Mouse (Mus musculus): ENCODE measurements around the gene Otx1. TPM values are rescaled to one million over a fixed set of nuclear protein-coding genes. Genes with fewer than 3 reads are reported as not detected.

Gene Otx1
- not detected in 2 replicates for total RNA-seq (2021)
- long read RNA-seq, experiment 1: 0 reads
- long read RNA-seq, experiment 2: 0 reads

DNA sequence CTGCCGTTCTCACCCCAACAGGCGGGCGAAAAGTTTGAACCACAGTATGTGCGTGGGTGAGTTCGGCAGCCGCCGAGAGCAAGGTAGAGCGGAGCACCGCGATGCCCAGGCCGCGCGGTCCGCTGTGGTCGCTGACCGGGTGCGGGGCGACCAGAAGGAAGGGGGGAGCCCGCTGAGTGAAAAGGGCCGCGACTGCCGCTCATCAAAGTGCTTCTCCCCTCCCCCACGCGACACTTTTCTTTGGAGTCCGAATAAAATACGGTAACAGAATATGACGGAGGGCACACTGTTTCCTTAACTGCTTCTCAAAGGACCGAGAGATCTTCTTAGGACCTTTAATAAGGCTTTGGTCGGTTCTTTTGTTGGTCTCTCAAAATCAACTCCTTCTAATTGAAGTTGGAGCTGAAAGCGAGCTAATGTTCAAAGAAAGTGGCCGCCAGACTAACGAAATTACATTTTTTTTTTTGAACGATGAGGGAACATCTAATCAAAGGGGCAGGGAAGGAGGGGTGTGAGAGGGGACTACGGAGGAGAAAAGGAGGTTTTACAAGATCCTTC is at the start of gene Otx1:
TSS of gene Otx1 (minus strand) at position 115 of the 558 bp plus-strand sequence.
- DNase-seq: peak; percentile 17

DNA sequence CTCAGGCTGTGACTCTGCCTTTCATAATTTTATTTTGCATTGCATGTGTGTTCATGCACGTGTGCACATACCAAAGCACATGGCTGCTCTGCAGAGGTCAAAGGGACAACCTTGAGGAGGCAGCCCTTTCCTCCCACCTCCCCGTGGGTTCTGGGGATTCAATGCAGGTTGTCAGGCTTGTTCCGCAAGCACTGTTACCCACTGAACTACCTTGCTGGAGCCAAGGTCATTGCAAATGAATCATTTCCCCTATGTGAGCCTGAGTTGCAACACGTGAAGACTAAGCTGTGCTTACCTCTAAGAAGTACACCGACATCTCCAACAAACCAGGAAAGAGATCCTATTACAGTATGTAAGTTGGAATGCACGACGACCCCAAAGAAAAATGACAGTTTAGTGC is 48.2 kb upstream of the Otx1 start:
- DNase-seq: no peak

DNA sequence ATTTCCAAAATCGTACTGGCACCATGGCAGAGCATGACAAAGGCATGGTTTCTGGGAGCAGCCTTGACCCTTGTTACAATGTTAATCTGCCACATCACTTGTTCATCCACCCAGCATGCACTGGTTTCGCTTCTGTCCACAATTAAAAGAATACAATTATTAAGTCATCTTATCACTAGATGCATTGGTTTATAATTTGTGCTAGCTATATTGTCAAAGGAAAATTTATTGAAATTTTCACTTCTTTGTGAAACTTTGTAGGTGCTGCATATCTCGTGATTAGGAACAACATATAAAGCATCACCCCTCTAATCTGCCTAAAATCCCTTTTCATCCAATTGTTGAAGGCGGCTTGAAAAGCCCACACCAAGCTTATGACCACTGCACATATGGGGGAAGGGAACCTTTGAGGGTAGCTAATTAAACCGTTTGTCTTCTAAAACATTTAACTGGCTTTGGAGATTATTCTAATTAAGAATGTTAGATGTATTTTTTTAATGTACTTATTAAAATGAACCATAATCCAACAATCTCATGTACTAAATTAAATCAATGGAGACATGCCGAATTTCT is 37.2 kb upstream of the Otx1 start:
- no peak for DNase-seq

DNA sequence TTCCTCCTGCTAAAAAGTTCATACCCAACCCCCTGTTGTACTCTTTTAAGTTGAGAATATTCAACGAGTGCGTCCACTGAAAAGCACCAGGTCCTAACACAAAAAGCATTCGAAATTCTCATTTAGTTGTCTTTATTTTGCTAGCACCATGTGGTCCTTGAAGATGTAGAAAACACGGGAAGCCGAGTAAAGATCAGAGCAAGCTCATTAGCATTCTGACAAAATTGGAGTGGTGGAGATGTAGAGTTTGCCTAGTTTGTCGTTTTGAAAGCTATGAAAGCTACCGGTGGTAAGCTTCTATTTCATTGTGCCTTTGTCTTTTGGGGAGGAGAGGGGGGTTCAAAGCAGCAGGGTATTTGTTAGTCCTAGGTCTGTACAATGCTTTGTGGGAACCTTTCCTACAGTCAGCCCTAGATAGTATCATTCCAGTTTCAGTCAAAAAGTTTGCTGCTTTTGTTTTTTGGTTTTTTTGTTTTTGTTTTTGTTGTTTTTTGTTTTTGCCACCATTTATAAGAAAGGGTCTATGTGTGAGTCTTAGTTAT is 31.9 kb upstream of the Otx1 start:
- DNase-seq: no peak

DNA sequence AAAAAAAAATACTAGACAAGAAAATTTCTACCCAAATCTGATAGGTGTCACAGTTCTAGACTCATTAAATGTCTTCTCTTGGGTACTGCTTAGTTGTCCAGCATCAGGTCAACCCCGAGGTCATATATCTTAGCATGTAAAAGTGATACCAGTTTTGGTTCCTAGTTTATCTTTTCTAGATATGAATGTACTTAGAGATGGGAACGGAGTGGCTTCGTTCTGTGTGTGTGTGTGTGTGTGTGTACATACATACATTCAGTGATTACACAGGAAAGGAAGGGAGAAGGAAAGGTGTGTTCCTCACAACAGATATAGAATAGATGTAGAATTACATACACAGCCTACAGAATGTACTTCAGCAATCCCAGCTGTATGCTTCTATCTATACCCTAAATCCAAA is 30.9 kb upstream of the Otx1 start:
- DNase-seq: no peak

DNA sequence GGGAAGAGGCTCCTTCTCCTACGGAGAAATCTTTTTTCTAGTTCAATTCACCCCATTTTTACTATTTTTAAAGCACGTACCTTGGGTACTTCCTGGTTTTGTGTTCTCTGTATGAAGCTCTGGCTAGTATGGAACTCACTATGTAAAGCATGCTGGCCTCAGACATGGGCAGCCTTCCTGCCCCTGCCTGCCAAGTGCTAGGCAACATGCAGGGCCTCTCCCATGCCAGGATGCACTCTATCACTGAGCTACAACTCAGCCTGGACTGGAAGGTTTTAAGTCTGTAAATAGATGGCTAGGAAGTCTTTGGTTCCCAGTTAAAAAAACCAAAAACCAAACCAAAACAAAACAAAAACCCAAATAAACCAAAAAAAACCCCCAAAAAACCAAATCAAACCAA is 17.9 kb upstream of the Otx1 start:
- no peak for DNase-seq

DNA sequence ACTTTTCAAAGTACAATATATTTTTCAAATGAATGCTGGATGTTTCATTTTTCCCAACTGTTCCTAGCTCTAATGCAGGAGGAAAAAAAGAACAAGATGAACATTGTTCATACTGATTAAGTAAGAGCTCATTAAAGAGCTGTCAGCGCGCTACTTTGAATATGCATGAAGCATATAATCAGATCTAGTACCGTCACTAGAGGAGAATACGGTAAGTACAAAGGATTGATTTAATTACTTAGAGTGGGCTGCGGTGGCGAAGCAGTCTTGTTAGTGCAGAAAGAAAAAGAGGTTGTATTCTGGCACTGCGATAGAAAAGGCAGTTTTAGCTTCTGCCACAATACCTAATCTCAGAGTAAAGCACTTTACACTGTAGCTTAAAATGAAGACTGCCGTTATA is 14.7 kb upstream of the Otx1 start:
- no peak for DNase-seq

DNA sequence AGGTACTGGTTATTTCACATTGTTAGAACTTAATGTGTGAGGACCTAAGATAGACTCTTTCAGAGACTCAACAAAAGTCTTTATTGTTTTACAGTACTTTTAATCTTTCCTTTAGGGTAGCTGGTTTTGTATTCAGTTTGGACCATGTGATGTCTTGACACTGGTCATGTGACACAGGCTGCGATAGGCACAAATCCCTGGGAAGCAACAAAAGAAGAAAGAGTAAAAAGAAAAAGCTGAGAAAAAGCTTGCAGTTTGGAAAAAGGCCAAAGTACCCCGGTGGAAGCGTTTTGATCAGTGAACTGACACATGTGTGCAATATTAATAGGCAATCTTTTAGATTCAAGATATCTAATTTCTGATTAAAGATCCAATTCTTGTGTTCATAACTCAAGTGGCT is 13.6 kb upstream of the Otx1 start:
- no peak for DNase-seq

DNA sequence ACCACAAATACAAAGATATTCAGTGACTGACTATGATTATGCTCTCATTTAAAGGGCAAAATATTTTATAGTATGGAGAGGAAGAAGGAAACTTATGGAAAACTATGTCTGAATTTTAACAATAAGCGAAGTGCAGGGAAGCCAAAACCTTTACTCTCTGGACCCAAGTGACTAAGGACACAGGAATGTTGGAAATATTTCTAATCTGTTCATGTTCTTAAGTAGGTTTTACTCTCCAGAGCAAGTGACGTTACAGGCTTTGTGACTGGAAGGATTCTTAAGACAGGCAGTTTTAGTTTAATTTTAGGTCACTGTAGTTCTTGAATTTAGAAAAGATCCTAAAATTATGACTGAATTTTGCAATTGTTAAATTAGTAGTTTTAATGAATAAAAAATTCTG is 6.1 kb upstream of the Otx1 start:
- DNase-seq: no peak

DNA sequence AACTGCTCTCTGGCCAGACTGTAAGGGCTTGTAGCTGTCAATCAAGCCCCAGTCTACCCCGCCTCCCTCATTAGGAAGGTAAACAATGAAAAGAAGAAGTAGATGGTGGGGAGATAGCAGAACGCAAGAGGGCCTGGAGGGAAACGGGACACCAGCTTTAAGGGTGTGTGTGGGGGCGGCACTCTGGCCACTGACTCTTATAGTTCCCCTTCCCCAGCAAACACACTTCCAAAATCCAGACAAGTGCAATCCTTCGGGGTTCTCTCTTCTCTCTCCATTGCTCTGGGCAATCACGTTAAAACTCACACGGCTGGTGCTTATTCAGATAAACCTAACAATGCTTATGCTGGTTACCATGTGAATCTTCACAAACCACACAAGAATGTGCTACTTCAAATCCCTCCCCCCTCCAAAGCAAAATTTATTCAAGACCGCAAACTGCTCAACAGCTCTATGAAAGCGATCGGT is 5.5 kb upstream of the Otx1 start:
- DNase-seq: no peak

DNA sequence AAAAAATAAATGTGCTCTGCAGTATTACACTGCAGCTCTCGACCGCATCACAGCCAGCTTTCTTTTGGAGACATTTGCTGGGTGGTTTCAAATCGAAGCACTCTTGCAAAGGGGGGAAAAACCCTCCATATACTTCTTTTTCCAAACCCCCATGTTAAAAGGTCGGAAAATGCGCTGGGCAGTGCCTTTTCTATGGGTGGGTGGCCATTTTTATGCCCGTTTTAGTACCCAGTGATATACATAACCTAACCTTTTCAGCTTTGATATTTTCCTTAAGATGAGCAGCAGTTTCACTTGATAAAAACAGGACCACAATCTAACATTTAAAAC is 5.0 kb upstream of the Otx1 start:
- no peak for DNase-seq

DNA sequence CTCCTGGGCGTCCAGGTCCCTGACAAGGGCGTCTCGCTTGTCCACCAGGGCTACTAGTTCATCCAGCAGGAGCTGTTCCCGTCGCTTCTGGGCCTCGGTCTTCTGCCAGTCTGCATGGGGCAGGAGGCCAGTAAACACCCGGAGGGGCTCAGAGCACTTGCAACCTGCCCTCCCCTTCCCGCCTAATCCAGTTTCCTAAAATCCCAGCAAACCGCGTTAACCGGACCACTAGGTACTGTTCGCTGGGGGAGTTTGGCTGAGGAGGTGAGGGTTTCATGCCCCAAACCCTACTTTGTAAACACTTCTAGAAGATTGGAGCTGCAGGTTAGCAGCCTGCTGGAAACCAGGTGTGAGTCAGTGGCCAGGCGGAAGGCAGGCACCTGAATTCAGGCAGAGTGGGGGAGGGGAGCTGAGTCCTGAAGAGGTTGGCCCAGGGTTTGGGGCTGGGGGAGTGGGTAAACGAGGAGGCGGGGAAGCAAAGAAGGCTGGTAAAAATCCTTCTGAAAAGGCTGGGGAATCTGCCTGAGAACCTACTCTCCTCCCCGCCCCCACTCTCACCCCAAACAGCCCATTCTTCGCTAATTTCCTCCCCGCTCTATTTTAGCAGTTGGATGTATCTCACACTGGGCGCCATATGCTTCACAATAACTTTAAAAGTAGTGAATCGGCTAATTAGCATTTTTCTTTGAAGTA is 4.5 kb upstream of the Otx1 start:
- peak; percentile 4 for DNase-seq

DNA sequence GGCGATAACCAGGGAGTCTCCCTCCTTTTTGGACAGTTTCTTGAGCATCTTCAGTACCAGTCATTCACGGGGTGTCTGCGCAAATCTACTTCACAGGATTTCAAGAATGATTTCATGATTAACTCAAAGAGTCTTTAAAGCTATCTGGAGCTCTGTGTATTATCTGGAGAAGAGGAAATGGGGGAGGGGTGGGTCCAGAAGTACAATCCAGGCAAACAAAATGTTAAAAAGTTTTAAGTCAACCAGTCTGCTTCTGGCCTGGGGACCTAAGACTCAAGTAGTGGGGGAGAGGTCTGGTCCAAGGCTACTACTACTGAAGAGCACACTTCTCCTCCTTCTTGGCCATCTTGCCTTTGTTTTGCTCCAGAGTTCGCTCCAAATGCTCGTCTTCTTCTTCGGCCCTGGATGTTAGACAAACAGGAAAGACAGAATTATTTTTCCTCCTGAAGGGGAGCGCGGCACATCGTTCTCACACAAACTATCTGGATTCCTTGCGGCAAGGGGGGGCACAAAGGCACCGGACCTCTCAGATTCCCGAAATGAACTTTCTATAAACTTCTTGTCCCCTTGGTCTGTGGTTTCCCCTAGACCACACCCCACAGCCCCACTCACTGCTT is 3.9 kb upstream of the Otx1 start:
- no peak for DNase-seq

DNA sequence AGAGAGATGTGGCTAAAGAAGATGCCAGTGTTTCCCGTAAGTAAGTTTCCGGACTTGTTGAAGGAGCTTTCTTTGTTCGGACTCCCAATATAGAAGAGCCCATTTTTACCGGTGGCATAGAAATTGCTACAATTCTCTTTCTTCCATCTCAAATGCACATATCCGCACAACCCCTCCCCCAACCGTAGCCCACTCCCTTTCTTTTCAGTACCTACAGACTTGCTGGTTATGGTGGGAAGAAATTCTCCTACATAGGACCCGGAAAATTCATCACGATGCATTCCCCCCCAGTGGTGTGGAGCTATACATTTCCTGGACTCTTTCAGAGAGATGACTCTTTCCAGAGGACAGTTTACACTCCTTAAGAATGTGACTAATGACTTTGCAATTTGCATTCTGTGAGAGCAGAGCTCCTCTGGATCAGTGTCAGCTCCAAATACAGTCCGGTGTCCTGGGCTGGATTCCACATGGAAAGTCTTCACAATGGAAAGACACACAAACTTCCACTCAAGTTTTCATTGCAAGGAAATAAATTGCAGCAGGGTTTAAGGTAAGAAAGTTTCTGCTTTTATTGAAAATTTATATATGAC is 2.7 kb upstream of the Otx1 start:
- DNase-seq: no peak

DNA sequence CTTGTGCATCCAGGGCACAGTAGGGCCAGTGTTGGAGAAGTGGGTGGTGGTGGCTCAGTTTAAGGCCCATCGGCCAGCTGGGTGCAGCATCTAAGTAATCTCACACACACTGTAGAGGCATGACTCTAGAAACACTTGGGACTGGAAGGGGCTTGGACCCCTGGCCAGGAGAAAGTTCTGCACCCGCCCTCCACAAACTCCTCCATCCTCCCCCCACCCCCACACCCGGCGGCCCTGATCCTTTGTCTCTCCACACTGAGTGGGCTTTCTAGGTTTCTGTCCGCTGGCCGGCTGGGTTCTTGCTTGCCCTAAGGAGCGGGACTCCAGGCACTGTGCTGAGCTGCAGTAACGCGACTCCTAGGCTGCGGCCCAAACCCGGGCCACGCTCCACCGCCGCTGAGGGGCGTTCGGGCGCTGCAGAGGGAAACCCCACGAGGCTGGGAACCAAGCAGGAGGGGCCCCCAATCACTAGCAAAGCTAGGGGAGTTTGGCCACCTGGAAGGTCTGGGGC is 1.7 kb upstream of the Otx1 start:
- DNase-seq: peak; percentile 13

DNA sequence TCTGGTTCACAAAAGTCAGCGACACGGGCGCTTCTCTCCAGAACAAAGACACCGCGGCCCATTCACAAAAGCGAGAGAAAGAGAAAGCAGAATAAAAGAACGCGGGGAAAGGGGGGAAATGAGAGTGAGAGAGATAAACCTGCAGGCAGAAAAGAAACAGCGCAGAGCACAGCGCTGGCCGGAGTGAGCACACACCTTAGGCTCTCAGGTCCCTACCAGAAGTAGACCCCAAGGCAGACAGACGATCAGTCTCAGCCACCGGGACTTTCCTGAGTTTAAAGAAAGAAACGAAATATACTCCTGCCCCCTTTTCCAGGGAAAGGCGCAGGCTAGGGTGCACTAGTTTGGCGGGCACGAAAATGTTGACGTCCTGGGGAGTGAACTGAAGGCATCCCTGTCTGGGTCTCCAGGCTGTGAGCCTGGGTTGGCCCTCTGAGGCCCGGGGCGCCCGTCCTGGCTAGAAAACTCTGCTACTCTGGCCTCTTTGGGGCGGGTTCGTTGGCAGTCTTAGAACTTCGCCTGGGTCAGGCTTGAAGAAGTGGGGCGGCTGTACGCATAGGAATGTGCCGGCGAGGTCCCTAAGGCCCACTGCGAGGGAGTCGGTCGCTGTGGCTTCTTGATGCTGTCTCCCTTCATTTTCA is 764 bp upstream of the Otx1 start:
- peak; percentile 17 for DNase-seq

DNA sequence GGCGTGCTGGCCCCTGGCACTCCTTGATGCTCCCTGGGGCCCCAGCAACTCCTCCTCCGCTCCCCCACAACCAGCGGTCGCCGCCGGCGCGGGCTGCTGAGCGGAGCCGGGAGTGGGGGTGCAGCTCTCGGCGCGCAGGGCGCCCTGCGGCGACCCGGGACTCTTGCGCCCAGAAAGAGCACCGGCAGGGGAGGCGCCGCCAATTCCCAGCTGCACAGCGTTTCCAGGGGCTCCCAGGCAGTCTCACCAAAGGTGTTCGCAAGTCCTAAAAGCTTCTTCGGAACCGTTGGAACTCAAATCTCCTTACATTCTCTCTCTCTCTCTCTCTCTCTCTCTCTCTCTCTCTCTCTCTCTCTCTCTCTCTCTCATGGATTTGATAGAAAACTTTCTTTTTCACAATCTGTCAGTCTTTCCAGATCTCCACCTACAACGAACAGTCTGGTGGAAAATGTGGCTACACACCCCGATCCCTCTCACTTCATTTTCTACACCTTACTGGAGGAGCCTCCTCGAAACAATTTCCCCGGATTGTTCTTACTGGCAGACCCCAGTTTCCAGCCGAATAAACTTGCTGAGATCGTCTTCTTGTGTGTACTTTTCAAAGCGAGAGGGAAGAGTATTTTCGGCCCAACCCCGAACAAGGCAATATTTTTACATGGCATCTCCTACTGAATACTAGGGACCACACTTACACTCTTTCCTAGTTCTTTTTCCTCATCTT is 475 bp downstream of the Otx1 start:
- DNase-seq: no peak

DNA sequence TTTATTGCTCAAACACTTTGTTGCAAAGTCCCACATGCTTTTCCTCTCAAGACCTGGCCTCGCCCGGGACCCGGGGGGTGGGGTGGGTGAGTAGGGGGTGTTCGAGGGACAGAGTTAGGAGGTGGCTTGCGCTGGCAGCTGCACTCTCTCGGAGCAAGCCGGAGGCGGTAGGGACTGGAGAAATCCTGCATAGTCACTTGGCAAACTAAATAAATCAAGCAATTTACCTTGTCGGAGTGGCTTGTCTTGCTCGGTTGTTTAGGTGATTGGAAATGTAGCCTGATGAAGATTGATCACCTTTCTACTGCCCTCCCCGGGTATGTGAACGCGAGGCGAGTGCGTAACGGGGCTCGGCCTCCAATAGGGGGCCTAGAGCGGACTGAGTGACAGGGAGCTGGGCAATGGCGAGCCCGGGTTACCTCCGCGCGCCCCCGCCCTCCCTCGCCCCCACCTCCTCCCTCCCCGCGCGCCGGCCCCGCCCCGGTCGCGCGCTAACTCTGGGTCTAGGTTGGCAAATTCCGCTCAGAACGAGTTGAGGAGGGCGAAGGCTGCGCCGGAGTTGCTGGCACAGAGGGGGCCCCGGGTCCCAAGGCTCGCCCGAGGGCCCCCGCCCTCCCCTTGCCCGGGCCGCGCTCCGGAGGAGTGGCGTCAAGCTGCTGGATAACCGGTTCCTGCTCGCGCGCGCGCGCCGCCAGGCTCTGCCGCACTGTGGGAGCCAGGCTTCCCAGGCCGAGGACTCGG is 1.2 kb downstream of the Otx1 start:
- peak; percentile 57 for DNase-seq

DNA sequence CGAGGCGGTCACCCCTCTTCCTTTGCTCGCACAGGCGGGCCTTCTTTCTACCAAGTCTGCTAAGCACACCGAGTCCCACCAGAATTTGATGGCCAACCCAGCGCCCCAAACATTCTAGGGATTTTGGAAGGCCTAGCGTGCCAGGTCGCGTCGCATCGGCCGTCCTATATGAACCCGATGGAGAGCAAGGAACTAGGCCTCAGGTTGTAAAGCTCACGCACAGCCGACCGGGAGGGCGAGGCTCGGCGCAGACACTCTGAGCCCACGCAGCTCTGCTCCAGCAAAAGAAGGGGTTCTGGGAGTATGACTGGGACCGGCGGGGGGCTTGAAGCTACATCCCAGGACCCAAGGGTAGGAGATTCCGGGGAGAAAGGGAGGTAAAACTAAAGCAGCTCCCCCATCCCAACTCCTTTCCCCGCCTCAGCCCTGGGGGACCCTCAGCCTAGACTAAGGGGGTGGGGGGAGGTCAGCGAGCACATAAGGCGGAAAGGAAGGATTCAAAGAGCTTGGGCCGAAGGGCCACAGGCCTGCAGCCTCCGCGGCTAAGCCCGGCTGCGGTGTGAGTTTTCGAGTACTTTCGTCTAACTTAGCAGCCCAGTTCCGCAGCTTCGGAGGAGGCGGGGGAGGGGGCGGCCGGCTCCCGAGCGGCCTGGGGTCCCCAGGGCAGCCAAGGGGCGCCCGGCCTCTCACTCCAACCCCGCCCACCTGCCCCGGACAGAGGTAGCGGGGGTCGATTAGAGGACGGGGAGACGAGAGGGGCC is 2.2 kb downstream of the Otx1 start:
- DNase-seq: peak; percentile 22
